Mouse (Mus musculus): Measurements from ENCODE around the gene Noc2l. TPM values are rescaled to one million over a fixed set of nuclear protein-coding genes. Genes with fewer than 3 reads are reported as not detected.

Gene Noc2l
- total RNA-seq, 2 experiments from 2014 or later: 70.4 to 71.6 TPM

Small RNA genes within 50 kb of the gene (microRNA-seq; reads per million reads assigned to microRNA genes)
- gene Mir7658: 1.7 to 6.2 reads per million in 2 experiments

Other genes starting within 250 kb of the Noc2l start
- 10 to 100 TPM in 1 of 2 experiments, 1 to 10 TPM in 1; 8.9 to 10.7 TPM for gene B3galt6, start 243.4 kb upstream of the Noc2l start, total RNA-seq (2021)
- gene Sdf4, start 243.1 kb upstream of the Noc2l start, total RNA-seq (2021): 100 to 1,000 TPM; 213 to 215 TPM
- gene Tnfrsf4, start 222.2 kb upstream of the Noc2l start, total RNA-seq (2021): 1 to 10 TPM in 1 of 2 experiments, under 1 TPM in 1; 0.95 to 2.3 TPM
- gene Tnfrsf18, start 209.8 kb upstream of the Noc2l start, total RNA-seq (2021): not detected
- gene Ttll10, start 176.6 kb upstream of the Noc2l start, total RNA-seq (2021): not detected
- 10 to 100 TPM; 29.4 to 30.7 TPM for gene 9430015G10Rik, start 126.0 kb upstream of the Noc2l start, total RNA-seq (2021)
- gene Rnf223, start 105.5 kb upstream of the Noc2l start, total RNA-seq (2021): 1 to 10 TPM in 1 of 2 experiments, under 1 TPM in 1; 0.77 to 1.1 TPM
- gene Agrn, start 38.5 kb upstream of the Noc2l start, total RNA-seq (2021): 100 to 1,000 TPM; 118 to 129 TPM
- 1 to 10 TPM in 1 of 2 experiments, under 1 TPM in 1; 0.63 to 1.4 TPM for gene Isg15, start 35.2 kb upstream of the Noc2l start, total RNA-seq (2021)
- 1 to 10 TPM; 5.8 to 6.0 TPM for gene AW011738, start 32.7 kb upstream of the Noc2l start, total RNA-seq (2021)
- gene Perm1, start 20.1 kb upstream of the Noc2l start, total RNA-seq (2021): under 1 TPM; 0.19 to 0.33 TPM
- gene Plekhn1, start 1.2 kb upstream of the Noc2l start, total RNA-seq (2021): 10 to 100 TPM; 34.2 to 40.1 TPM
- gene Samd11, start 19.6 kb downstream of the Noc2l start, total RNA-seq (2021): 1 to 10 TPM; 4.0 to 5.6 TPM
- not detected for gene Vmn2r-ps159, start 95.1 kb downstream of the Noc2l start, total RNA-seq (2021)

All from left cerebral cortex, adult 18-20 months (tissue).